Mouse (Mus musculus) naive thymus-derived CD4-positive, alpha-beta T cell, adult 5 months (primary cell): ENCODE results near the gene Sp6. TPM values are rescaled to one million over a fixed set of nuclear protein-coding genes. Genes with fewer than 3 reads are reported as not detected.

Experiments used
- polyA plus RNA-seq: library from polyadenylated mRNA; unstranded; fragments of 100-300 nt; shearing (Covaris generic); gene quantifications from one replicate; pipeline ENCODE4 v1.2.1, GENCODE M21; 2017

Sp6 gene
- polyA plus RNA-seq, result 1.0 TPM

GRCm38 (mm10) chr11:97013121-97013670, at the start of gene Sp6:
TSS of gene Sp6 (plus strand) at chr11:97013394.

GRCm38 (mm10) chr11:96982859-96983258, 30.3 kb upstream of the Sp6 start, which contains the start of gene Sp2:
TSS of gene Sp2 (minus strand) at chr11:96982959.

GRCm38 (mm10) chr11:97029686-97030417, 16.7 kb downstream of the Sp6 start, which contains the start of gene Scrn2:
TSS of gene Scrn2 (plus strand) at chr11:97029938.

GRCm38 (mm10) chr11:97041022-97041899, 28.1 kb downstream of the Sp6 start, which contains the start of the genes Lrrc46 and Mrpl10:
TSS of gene Lrrc46 (minus strand) at chr11:97041407.
TSS of gene Mrpl10 (plus strand) at chr11:97041560.

DNA sequence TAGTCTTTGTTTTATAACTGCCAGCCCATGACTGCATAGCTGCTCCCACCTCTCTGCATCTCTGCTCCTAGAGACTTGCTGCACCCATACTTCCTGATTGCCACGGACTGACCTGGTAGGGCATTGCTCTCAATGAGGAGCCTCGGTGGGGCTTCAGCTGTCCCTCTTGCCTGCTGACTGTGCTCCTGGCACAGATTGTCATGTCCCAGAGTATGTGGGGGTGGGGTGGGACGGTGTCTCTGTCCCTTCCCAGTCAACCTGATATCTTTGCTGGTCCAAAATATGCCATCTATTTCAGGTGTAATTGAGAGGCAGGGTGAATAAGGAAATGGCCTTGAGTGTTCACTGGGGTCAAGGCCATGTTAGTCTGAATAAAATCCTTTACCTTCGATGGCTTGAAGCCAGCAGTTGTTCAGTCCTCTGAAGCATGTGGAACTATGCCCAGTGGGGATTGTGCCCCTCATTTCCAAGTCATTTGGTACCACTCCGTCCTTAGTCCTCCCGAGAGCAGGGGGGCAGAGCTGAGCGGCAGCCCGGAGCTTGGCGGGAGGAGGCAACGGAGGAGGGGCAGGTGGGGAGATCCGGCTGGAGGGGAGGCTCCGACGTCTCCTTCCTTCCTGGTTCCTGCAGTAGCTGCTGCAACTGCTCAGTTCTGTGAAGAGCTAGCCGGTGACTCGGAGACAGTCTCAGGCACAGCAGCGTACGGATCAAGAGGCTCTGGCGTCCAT, 37.2 kb downstream of the Sp6 start, which contains the start of gene Osbpl7:
Gene Osbpl7, plus strand, starts transcription at position 413 of the 728 bp plus-strand sequence.

Other genes with a start within 250 kb of the Sp6 start
- gene Snx11, start 235.8 kb upstream of the Sp6 start, polyA plus RNA-seq, result 13.9 TPM
- gene Cbx1, start 224.3 kb upstream of the Sp6 start, polyA plus RNA-seq, result 35.9 TPM
- 53.4 TPM for gene Nfe2l1, start 183.4 kb upstream of the Sp6 start, polyA plus RNA-seq
- not detected for gene Copz2, start 163.5 kb upstream of the Sp6 start, polyA plus RNA-seq
- 72.0 TPM for gene Cdk5rap3, start 96.9 kb upstream of the Sp6 start, polyA plus RNA-seq
- not detected for gene Prr15l, start 85.3 kb upstream of the Sp6 start, polyA plus RNA-seq
- 31.8 TPM for gene Pnpo, start 69.4 kb upstream of the Sp6 start, polyA plus RNA-seq
- 80.0 TPM for gene Sp2, start 30.4 kb upstream of the Sp6 start, polyA plus RNA-seq
- gene Scrn2, start 16.5 kb downstream of the Sp6 start, polyA plus RNA-seq, result 5.6 TPM
- gene Lrrc46, start 28.0 kb downstream of the Sp6 start, polyA plus RNA-seq, result not detected
- 37.5 TPM for gene Mrpl10, start 28.2 kb downstream of the Sp6 start, polyA plus RNA-seq
- 18.4 TPM for gene Osbpl7, start 37.2 kb downstream of the Sp6 start, polyA plus RNA-seq
- 0.46 TPM for gene Tbx21, start 101.9 kb downstream of the Sp6 start, polyA plus RNA-seq
- not detected for gene Tbkbp1, start 138.1 kb downstream of the Sp6 start, polyA plus RNA-seq
- 26.6 TPM for gene Kpnb1, start 174.5 kb downstream of the Sp6 start, polyA plus RNA-seq